Comparison of ENCODE assay signal across 26 mouse cellular contexts in genomic region chr17:85930331-85930730, GRCm38 (mm10).
DNase-seq lines count a peak whose midpoint lies in the region; ATAC-seq and TF ChIP-seq lines count a peak whose summit lies in the region.
"Had no signal": no experiment of that assay in that cellular context is flagged by ENCODE, and none has a peak within 500 bp of the region (broad histone marks: within the 10 kb centered on the region; RNA-seq: fewer than 3 reads in every experiment).

No protein-coding gene starts in this region.

- TF ChIP-seq POLR2A in liver, adult 2 months (IDR thresholded peaks at IDR 0.05; ENCODE audit: extremely low read depth, insufficient read depth, low read length), result no peak

- H3K9me3 ChIP-seq in liver, embryonic 12.5 days (replicated peaks), result no peaks in the 10 kb centered on the region
- H3K9me3 ChIP-seq in limb, embryonic 10.5 days (replicated peaks), result no peaks in the 10 kb centered on the region
- no peaks in the 10 kb centered on the region for H3K9me3 ChIP-seq in limb, embryonic 13.5 days
- H3K9me3 ChIP-seq: embryonic facial prominence, embryonic 10.5 days; embryonic facial prominence, embryonic 15.5 days; forebrain, embryonic 12.5 days; hindbrain, embryonic 12.5 days; lung, embryonic 15.5 days; midbrain, embryonic 10.5 days; stomach, embryonic 15.5 days had no signal

- DNase-seq in adrenal gland, postnatal 36 days, result peak; percentile 16 to 18
- no peak for DNase-seq in adrenal gland, postnatal 25 days
- DNase-seq in liver, adult 2 months (ENCODE audit: extremely low read depth, low read depth, low spot score), result peak; percentile 84
- DNase-seq in limb, embryonic 10.5 days (ENCODE audit: low spot score), result no peak
- no peak for DNase-seq in gastrocnemius, postnatal 36 days
- DNase-seq: forebrain, postnatal 0 days; gastrocnemius, postnatal 14 days; heart, adult 18-20 months; heart, postnatal 36 days; kidney, adult 9 months; kidney, postnatal 10 days; layer of hippocampus, postnatal 36 days; liver; right cerebral cortex, postnatal 25 days had no signal

- no peaks in the 10 kb centered on the region for H3K36me3 ChIP-seq in liver, adult 2 months (ENCODE audit: control insufficient read depth, insufficient read depth, low read length)
- H3K36me3 ChIP-seq in liver, embryonic 12.5 days, result no peaks in the 10 kb centered on the region
- H3K36me3 ChIP-seq in limb, embryonic 10.5 days, result no peaks in the 10 kb centered on the region
- no peaks in the 10 kb centered on the region for H3K36me3 ChIP-seq in limb, embryonic 13.5 days
- H3K36me3 ChIP-seq: embryonic facial prominence, embryonic 10.5 days; embryonic facial prominence, embryonic 15.5 days; forebrain, embryonic 12.5 days; hindbrain, embryonic 12.5 days; lung, embryonic 15.5 days; midbrain, embryonic 10.5 days; stomach, embryonic 15.5 days had no signal

- H3K27me3 ChIP-seq in liver, adult 2 months (ENCODE audit: control insufficient read depth, insufficient read depth, low read length), result no peaks in the 10 kb centered on the region
- H3K27me3 ChIP-seq in liver, embryonic 12.5 days (replicated peaks), result no peaks in the 10 kb centered on the region
- H3K27me3 ChIP-seq in limb, embryonic 10.5 days (ENCODE audit: low read depth, poor library complexity, severe bottlenecking), result peaks cover 53% of the 10 kb centered on the region
- peaks cover 48% of the 10 kb centered on the region for H3K27me3 ChIP-seq in limb, embryonic 13.5 days
- H3K27me3 ChIP-seq: forebrain, embryonic 12.5 days; lung, embryonic 15.5 days; stomach, embryonic 15.5 days had no signal

- intact Hi-C loops in gastrocnemius, postnatal 36 days (cut with DNase I), result no loop called here

- no peak overlapping the region for H3K9ac ChIP-seq in liver, adult 2 months (ENCODE audit: low read depth, low read length)
- no peak overlapping the region for H3K9ac ChIP-seq in liver, embryonic 12.5 days
- H3K9ac ChIP-seq in limb, embryonic 13.5 days, result no peak overlapping the region
- H3K9ac ChIP-seq: embryonic facial prominence, embryonic 15.5 days; forebrain, embryonic 12.5 days; forebrain, postnatal 0 days; hindbrain, embryonic 12.5 days; lung, embryonic 15.5 days; stomach, embryonic 15.5 days had no signal

- no peak for TF ChIP-seq CTCF in liver, adult 2 months (IDR thresholded peaks at IDR 0.05; ENCODE audit: low read depth, low read length)

- H3K4me1 ChIP-seq in liver, adult 2 months (ENCODE audit: control insufficient read depth, insufficient read depth, low read length), result peaks cover 24% of the 10 kb centered on the region
- 0 out of 2 replicates have a peak, but pooled peaks cover 8% of the 10 kb centered on the region for H3K4me1 ChIP-seq in liver, embryonic 12.5 days
- H3K4me1 ChIP-seq in limb, embryonic 10.5 days, result peaks cover 77% of the 10 kb centered on the region
- peaks cover 73% of the 10 kb centered on the region for H3K4me1 ChIP-seq in limb, embryonic 13.5 days

- no peak overlapping the region for H3K4me3 ChIP-seq in liver, adult 2 months (ENCODE audit: insufficient read depth, low read depth, low read length)
- H3K4me3 ChIP-seq in liver, embryonic 12.5 days, result no peak overlapping the region
- no peak overlapping the region for H3K4me3 ChIP-seq in limb, embryonic 10.5 days
- no peak overlapping the region for H3K4me3 ChIP-seq in limb, embryonic 13.5 days
- H3K4me3 ChIP-seq: embryonic facial prominence, embryonic 10.5 days; embryonic facial prominence, embryonic 15.5 days; forebrain, embryonic 12.5 days; hindbrain, embryonic 12.5 days; lung, embryonic 15.5 days; midbrain, embryonic 10.5 days; stomach, embryonic 15.5 days had no signal

- H3K79me2 ChIP-seq in liver, adult 2 months (ENCODE audit: control insufficient read depth, insufficient read depth, low read length), result 0 out of 2 replicates have a peak, but pooled peaks cover 3% of the 10 kb centered on the region

- 42% methylated on average over 3 of the region's 3 CpGs for WGBS in liver, adult 2 months
- WGBS in liver, embryonic 12.5 days (ENCODE audit: insufficient replicate concordance), result 68% methylated on average over 3 of the region's 3 CpGs
- WGBS in limb, embryonic 10.5 days, result 84% methylated on average over 3 of the region's 3 CpGs
- WGBS in limb, embryonic 13.5 days, result 54% methylated on average over 3 of the region's 3 CpGs

- H3K4me2 ChIP-seq in liver, embryonic 12.5 days, result no peak overlapping the region
- H3K4me2 ChIP-seq in limb, embryonic 13.5 days (replicated peaks), result no peak overlapping the region
- H3K4me2 ChIP-seq: embryonic facial prominence, embryonic 15.5 days; forebrain, embryonic 12.5 days; heart, embryonic 11.5 days; hindbrain, embryonic 12.5 days; lung, embryonic 15.5 days; stomach, embryonic 15.5 days had no signal

- ATAC-seq in liver, embryonic 12.5 days, result no peak
- no peak for ATAC-seq in limb, embryonic 13.5 days (ENCODE audit: low FRiP score, low read depth)
- ATAC-seq: CD4-positive, CD25-positive, alpha-beta regulatory T cell, adult 4 months; forebrain, postnatal 0 days; intestine, postnatal 0 days had no signal

- H3K27ac ChIP-seq in liver, adult 2 months (replicated peaks; ENCODE audit: insufficient read depth, low read depth, low read length), result peak overlapping the region; percentile 42
- H3K27ac ChIP-seq in liver, embryonic 12.5 days, result no peak overlapping the region
- H3K27ac ChIP-seq in limb, embryonic 10.5 days, result peak overlapping the region; percentile 37
- peak overlapping the region; percentile 75 for H3K27ac ChIP-seq in limb, embryonic 13.5 days
- H3K27ac ChIP-seq: embryonic facial prominence, embryonic 10.5 days; embryonic facial prominence, embryonic 15.5 days; forebrain, embryonic 12.5 days; hindbrain, embryonic 12.5 days; midbrain, embryonic 10.5 days; stomach, embryonic 15.5 days had no signal

Comparison
In these comparisons a context has a peak if more than half of its experiments do, and no peak if none do; other contexts are left out.
1. DNase-seq: peak in adrenal gland, postnatal 36 days (2 of 2) and liver, adult 2 months (single experiment); none in adrenal gland, postnatal 25 days (single experiment), limb, embryonic 10.5 days (single experiment) and gastrocnemius, postnatal 36 days (0 of 2).